Mouse (Mus musculus): ENCODE data around the gene Slc35g3. TPM values are rescaled to one million over a fixed set of nuclear protein-coding genes. Genes with fewer than 3 reads are reported as not detected.

Slc35g3 gene
- total RNA-seq, 1 experiment: 0.22 TPM

GRCm38 (mm10) chr11:69799394-69800137, 37.8 kb upstream of the Slc35g3 start:
- no peaks in the 10 kb centered on the region for H3K9me3 ChIP-seq (ENCODE audit: control insufficient read depth, insufficient read depth, low read depth, low read length)
- peak overlapping the region; percentile 68 to 81 for H3K4me3 ChIP-seq (ENCODE audit: insufficient read depth in 1 of 2, low read depth in 1 of 2, low read length in 2 of 2, poor library complexity in 1 of 2, severe bottlenecking in 1 of 2)
- H3K4me1 ChIP-seq (ENCODE audit: control insufficient read depth in 2 of 2, insufficient read depth in 2 of 2, low read length in 2 of 2, poor library complexity in 1 of 2): peaks cover 6 to 18% of the 10 kb centered on the region in 2 experiments
- DNase-seq (ENCODE audit: low read depth, low spot score): no peak
- peak overlapping the region; percentile 70 for H3K9ac ChIP-seq (ENCODE audit: insufficient read depth, low read depth, low read length, poor library complexity, severe bottlenecking)
- in situ Hi-C loops (cut with MboI; ENCODE audit: low sequenced_read_pairs in 2 of 2, unreplicated experiment in 2 of 2): loop anchor here in 1 of 2 experiments (10.0 kb wide), 1 partner anchor 75 kb away; the partner anchor contains the start of gene Tmem95
- no peak for TF ChIP-seq ZNF384 (IDR thresholded peaks at IDR 0.05; ENCODE audit: low read depth, low read length)
- TF ChIP-seq ZC3H11A (IDR thresholded peaks at IDR 0.05; ENCODE audit: borderline replicate concordance, low read depth, low read length): no peak
- no peak for TF ChIP-seq HCFC1 (IDR thresholded peaks at IDR 0.05; ENCODE audit: borderline replicate concordance, insufficient read depth, low read length)
- TF ChIP-seq CHD2 (IDR thresholded peaks at IDR 0.05; ENCODE audit: low read depth, low read length): no peak
- no peak for TF ChIP-seq MAFK (IDR thresholded peaks at IDR 0.05; ENCODE audit: insufficient read depth, low read depth, low read length)
- no peak overlapping the region for H3K27ac ChIP-seq (ENCODE audit: insufficient read depth, low read depth, low read length, poor library complexity, severe bottlenecking)
- H3K36me3 ChIP-seq (ENCODE audit: control insufficient read depth, insufficient read depth, low read length, poor library complexity, severe bottlenecking): no peaks in the 10 kb centered on the region; the same call in 1 of the 2 replicates

- H3K9ac ChIP-seq (ENCODE audit: insufficient read depth, low read depth, low read length, poor library complexity, severe bottlenecking): no peak overlapping the region
- no peaks in the 10 kb centered on the region for H3K9me3 ChIP-seq (ENCODE audit: control insufficient read depth, insufficient read depth, low read depth, low read length)
- H3K27ac ChIP-seq (ENCODE audit: insufficient read depth, low read depth, low read length, poor library complexity, severe bottlenecking): no peak overlapping the region
- DNase-seq (ENCODE audit: low read depth, low spot score): no peak
- no peak overlapping the region for H3K4me3 ChIP-seq (ENCODE audit: insufficient read depth in 1 of 2, low read depth in 1 of 2, low read length in 2 of 2, poor library complexity in 1 of 2, severe bottlenecking in 1 of 2)
- peaks cover 3 to 12% of the 10 kb centered on the region in 2 experiments for H3K4me1 ChIP-seq (ENCODE audit: control insufficient read depth in 2 of 2, insufficient read depth in 2 of 2, low read length in 2 of 2, poor library complexity in 1 of 2)
- in situ Hi-C loops (cut with MboI; ENCODE audit: low sequenced_read_pairs in 2 of 2, unreplicated experiment in 2 of 2): no loop called here
- no peaks in the 10 kb centered on the region for H3K36me3 ChIP-seq (ENCODE audit: control insufficient read depth, insufficient read depth, low read length, poor library complexity, severe bottlenecking)
- TF ChIP-seq MAFK (IDR thresholded peaks at IDR 0.05; ENCODE audit: insufficient read depth, low read depth, low read length) (no peak), HCFC1 (IDR thresholded peaks at IDR 0.05; ENCODE audit: borderline replicate concordance, insufficient read depth, low read length) (no peak), ZNF384 (IDR thresholded peaks at IDR 0.05; ENCODE audit: low read depth, low read length) (no peak), CHD2 (IDR thresholded peaks at IDR 0.05; ENCODE audit: low read depth, low read length) (no peak), ZC3H11A (IDR thresholded peaks at IDR 0.05; ENCODE audit: borderline replicate concordance, low read depth, low read length) (no peak)
These were observed 36.2 kb upstream of the Slc35g3 start for GRCm38 (mm10) chr11:69797924-69798323.

GRCm38 (mm10) chr11:69795983-69796435, 34.2 kb upstream of the Slc35g3 start:
- Histone ChIP-seq H3K4me3 (ENCODE audit: insufficient read depth in 1 of 2, low read depth in 1 of 2, low read length in 2 of 2, poor library complexity in 1 of 2, severe bottlenecking in 1 of 2) (peak overlapping the region; percentile 74 to 76), H3K4me1 (ENCODE audit: control insufficient read depth in 2 of 2, insufficient read depth in 2 of 2, low read length in 2 of 2, poor library complexity in 1 of 2) (peaks cover 3 to 8% of the 10 kb centered on the region in 2 experiments; a peak in 2 of 4 replicates), H3K9me3 (ENCODE audit: control insufficient read depth, insufficient read depth, low read depth, low read length) (no peaks in the 10 kb centered on the region), H3K27ac (ENCODE audit: insufficient read depth, low read depth, low read length, poor library complexity, severe bottlenecking) (no peak overlapping the region), H3K36me3 (ENCODE audit: control insufficient read depth, insufficient read depth, low read length, poor library complexity, severe bottlenecking) (no peaks in the 10 kb centered on the region), H3K9ac (ENCODE audit: insufficient read depth, low read depth, low read length, poor library complexity, severe bottlenecking) (no peak overlapping the region)
- TF ChIP-seq HCFC1 (IDR thresholded peaks at IDR 0.05; ENCODE audit: borderline replicate concordance, insufficient read depth, low read length): no peak
- TF ChIP-seq MAFK (IDR thresholded peaks at IDR 0.05; ENCODE audit: insufficient read depth, low read depth, low read length): no peak
- no peak for TF ChIP-seq CHD2 (IDR thresholded peaks at IDR 0.05; ENCODE audit: low read depth, low read length)
- no peak for TF ChIP-seq ZC3H11A (IDR thresholded peaks at IDR 0.05; ENCODE audit: borderline replicate concordance, low read depth, low read length)
- TF ChIP-seq ZNF384 (IDR thresholded peaks at IDR 0.05; ENCODE audit: low read depth, low read length): no peak
- no peak for DNase-seq (ENCODE audit: low read depth, low spot score)
- in situ Hi-C loops (cut with MboI; ENCODE audit: low sequenced_read_pairs in 2 of 2, unreplicated experiment in 2 of 2): no loop called here

DNA sequence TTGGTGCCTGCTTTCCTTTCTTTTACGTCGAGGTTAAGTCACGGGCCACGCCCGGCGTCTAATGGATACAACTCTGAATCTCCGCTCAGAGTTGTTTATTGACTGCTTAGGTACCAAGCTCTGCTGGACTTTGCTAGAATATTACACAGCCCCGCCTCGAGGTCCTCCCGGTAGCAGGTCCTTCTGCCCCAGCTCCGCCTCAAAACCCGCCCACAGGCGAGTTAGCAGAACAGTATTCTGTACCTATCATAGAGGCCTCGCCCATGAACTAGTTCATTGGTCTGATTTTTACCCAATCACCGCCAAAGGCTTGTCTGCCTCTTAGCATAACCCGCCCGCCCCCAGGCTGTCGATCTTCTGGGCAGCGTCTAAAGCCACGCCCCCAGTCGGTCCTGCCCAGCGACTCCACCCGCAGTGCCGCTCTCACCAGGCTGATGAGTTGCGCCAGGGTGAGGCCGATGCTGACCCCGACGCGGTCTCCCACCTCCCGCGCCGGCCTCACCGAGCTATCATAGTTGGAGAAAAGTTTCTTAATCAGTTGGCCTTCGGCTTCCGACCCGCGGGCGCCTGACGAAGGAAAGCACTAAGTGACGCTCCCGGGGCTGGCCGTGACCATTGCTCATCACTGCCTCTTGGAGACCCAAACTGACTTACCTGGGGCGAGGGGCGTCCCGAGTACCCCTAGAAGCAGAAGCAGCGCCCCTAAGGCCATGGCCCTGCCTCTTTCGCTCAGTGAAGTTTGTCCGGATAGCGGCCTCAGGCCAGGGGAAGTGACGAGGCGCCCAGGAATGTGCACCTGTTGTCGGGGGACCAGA, 33.6 kb upstream of the Slc35g3 start, which contains the start of gene Chrnb1:
Gene Chrnb1 (minus strand): TSS at position 776 of the 815 bp plus-strand sequence.
- peak within 1 kb of the TSS; percentile 68 for H3K9ac ChIP-seq (ENCODE audit: insufficient read depth, low read depth, low read length, poor library complexity, severe bottlenecking)
- in situ Hi-C loops (cut with MboI; ENCODE audit: low sequenced_read_pairs in 2 of 2, unreplicated experiment in 2 of 2): no loop called here

More for the DNA sequence above, 33.6 kb upstream of the Slc35g3 start, which contains the start of gene Chrnb1:
- H3K4me3 ChIP-seq (ENCODE audit: insufficient read depth in 1 of 2, low read depth in 1 of 2, low read length in 2 of 2, poor library complexity in 1 of 2, severe bottlenecking in 1 of 2): peak within 1 kb of the TSS; percentile 74 to 76
- no peak for TF ChIP-seq CHD2 (IDR thresholded peaks at IDR 0.05; ENCODE audit: low read depth, low read length)
- no peak for TF ChIP-seq ZNF384 (IDR thresholded peaks at IDR 0.05; ENCODE audit: low read depth, low read length)
- no peak for TF ChIP-seq ZC3H11A (IDR thresholded peaks at IDR 0.05; ENCODE audit: borderline replicate concordance, low read depth, low read length)
- TF ChIP-seq MAFK (IDR thresholded peaks at IDR 0.05; ENCODE audit: insufficient read depth, low read depth, low read length): no peak
- no peak for TF ChIP-seq HCFC1 (IDR thresholded peaks at IDR 0.05; ENCODE audit: borderline replicate concordance, insufficient read depth, low read length)
- H3K27ac ChIP-seq (ENCODE audit: insufficient read depth, low read depth, low read length, poor library complexity, severe bottlenecking): no peak within 1 kb of the TSS
- no peaks in the 10 kb centered on the region for H3K36me3 ChIP-seq (ENCODE audit: control insufficient read depth, insufficient read depth, low read length, poor library complexity, severe bottlenecking)
- H3K4me1 ChIP-seq (ENCODE audit: control insufficient read depth in 2 of 2, insufficient read depth in 2 of 2, low read length in 2 of 2, poor library complexity in 1 of 2): peaks cover 3 to 8% of the 10 kb centered on the region in 2 experiments; a peak in 2 of 4 replicates
- H3K9me3 ChIP-seq (ENCODE audit: control insufficient read depth, insufficient read depth, low read depth, low read length): no peaks in the 10 kb centered on the region
- peak; percentile 92 for DNase-seq (ENCODE audit: low read depth, low spot score)

All from ES-E14 (cell line).